20 mouse cellular contexts compared by ENCODE assay signal in genomic region chr8:104427703-104428102, GRCm38 (mm10).
"Had no signal": no experiment of that assay in that cellular context is flagged by ENCODE, and none has a peak within 500 bp of the region (broad histone marks: within the 10 kb centered on the region; RNA-seq: fewer than 3 reads in every experiment).

No protein-coding gene starts in this region.

- H3K27ac ChIP-seq: lung, embryonic 15.5 days; midbrain, embryonic 10.5 days; midbrain, embryonic 12.5 days; neural tube, embryonic 13.5 days; neural tube, embryonic 15.5 days had no signal

- H3K4me3 ChIP-seq: lung, embryonic 15.5 days; midbrain, embryonic 10.5 days; midbrain, embryonic 12.5 days; myocyte; neural tube, embryonic 13.5 days; neural tube, embryonic 15.5 days had no signal

- DNase-seq: liver, postnatal 0 days; lung, adult 2 months; lung, postnatal 4 days; midbrain, embryonic 14.5 days; retina, postnatal 1 day; right cerebral cortex, adult 18-20 months; right cerebral cortex, postnatal 25 days; right cerebral cortex, postnatal 4 days; spleen, adult 18-20 months; thymus, adult 18-20 months; thymus, postnatal 14 days; thymus, postnatal 36 days had no signal

- H3K4me1 ChIP-seq: lung, embryonic 15.5 days; midbrain, embryonic 10.5 days; midbrain, embryonic 12.5 days; neural tube, embryonic 13.5 days; neural tube, embryonic 15.5 days had no signal

- ATAC-seq: liver, postnatal 0 days; lung, postnatal 0 days; midbrain, embryonic 16.5 days had no signal

- H3K9ac ChIP-seq: liver, postnatal 0 days; lung, embryonic 15.5 days; midbrain, embryonic 12.5 days; neural tube, embryonic 13.5 days; neural tube, embryonic 15.5 days had no signal

- H3K9me3 ChIP-seq: lung, embryonic 15.5 days; midbrain, embryonic 10.5 days; midbrain, embryonic 12.5 days; neural tube, embryonic 13.5 days; neural tube, embryonic 15.5 days had no signal

- H3K27me3 ChIP-seq: lung, embryonic 15.5 days; midbrain, embryonic 12.5 days; neural tube, embryonic 13.5 days; neural tube, embryonic 15.5 days had no signal

- H3K4me2 ChIP-seq: lung, embryonic 15.5 days; midbrain, embryonic 12.5 days; neural tube, embryonic 13.5 days; neural tube, embryonic 15.5 days had no signal
